Mouse (Mus musculus): ENCODE data around the gene Rac2. TPM values are rescaled to one million over a fixed set of nuclear protein-coding genes. Genes with fewer than 3 reads are reported as not detected.

The Rac2 gene
- total and polyA plus RNA-seq, 2 experiments: 2.8 to 35.9 TPM

DNA sequence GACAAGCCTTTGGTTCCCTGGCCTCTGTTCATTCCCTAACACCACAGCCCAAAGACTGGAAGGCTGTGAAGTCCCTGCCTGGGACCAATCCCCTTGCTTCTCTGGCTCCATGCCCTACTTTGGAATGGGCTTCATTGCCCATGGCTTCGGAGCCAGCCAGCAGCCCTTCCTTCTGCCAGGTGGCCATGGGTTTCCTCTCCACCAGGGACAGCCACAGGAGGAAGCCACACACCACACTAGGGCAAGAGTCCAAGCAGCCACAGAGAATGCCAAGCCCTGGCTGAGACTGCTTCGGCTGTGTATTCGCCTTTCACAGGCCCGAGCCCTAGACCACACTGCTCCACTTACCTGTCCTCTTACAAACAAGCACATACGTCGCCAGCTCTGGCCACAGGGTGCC is 33.5 kb upstream of the Rac2 start:
- WGBS: 82% methylated on average over 6 of the region's 6 CpGs
- no peak for DNase-seq (ENCODE audit: extremely low read depth, low read depth, low spot score)

DNA sequence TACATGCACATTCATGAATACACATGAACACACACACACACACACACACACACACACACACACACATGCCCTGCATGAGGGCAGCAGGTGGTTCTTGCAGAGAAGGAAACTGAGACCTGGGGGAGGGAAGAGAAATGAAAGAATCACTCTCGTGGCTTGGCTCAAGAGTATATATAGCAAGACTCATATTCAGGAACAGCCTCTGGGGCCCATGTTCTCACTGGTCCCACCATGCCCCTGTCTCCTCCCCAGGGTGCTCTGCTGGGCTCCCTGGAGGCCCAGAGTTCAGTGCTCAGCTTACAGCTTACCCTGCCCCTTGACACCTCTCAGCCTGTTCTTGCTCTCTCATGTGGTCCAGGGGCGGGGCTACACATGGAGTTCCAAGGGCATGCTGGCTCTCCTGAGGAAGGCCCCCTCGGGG is 32.8 kb upstream of the Rac2 start:
- WGBS: 45% methylated on average over 3 of the region's 3 CpGs
- Histone ChIP-seq H3K36me3 (ENCODE audit: control insufficient read depth, insufficient read depth, low read length) (no peaks in the 10 kb centered on the region), H3K9ac (ENCODE audit: low read depth, low read length) (no peak overlapping the region), H3K79me2 (ENCODE audit: control insufficient read depth, insufficient read depth, low read length) (no peaks in the 10 kb centered on the region), H3K4me3 (ENCODE audit: insufficient read depth, low read depth, low read length) (no peak overlapping the region), H3K27ac (replicated peaks; ENCODE audit: insufficient read depth, low read depth, low read length) (no peak overlapping the region), H3K4me1 (ENCODE audit: control insufficient read depth, insufficient read depth, low read length) (no peaks in the 10 kb centered on the region), H3K27me3 (ENCODE audit: control insufficient read depth, insufficient read depth, low read length) (no peaks in the 10 kb centered on the region)
- DNase-seq (ENCODE audit: extremely low read depth, low read depth, low spot score): no peak
- TF ChIP-seq CTCF (IDR thresholded peaks at IDR 0.05; ENCODE audit: low read depth, low read length): no peak
- TF ChIP-seq POLR2A (IDR thresholded peaks at IDR 0.05; ENCODE audit: extremely low read depth, insufficient read depth, low read length): no peak

More for the DNA sequence above, 33.5 kb upstream of the Rac2 start:
- TF ChIP-seq POLR2A (IDR thresholded peaks at IDR 0.05; ENCODE audit: extremely low read depth, insufficient read depth, low read length) (no peak), CTCF (IDR thresholded peaks at IDR 0.05; ENCODE audit: low read depth, low read length) (no peak)
- no peak overlapping the region for H3K27ac ChIP-seq (replicated peaks; ENCODE audit: insufficient read depth, low read depth, low read length)
- no peak overlapping the region for H3K9ac ChIP-seq (ENCODE audit: low read depth, low read length)
- H3K4me3 ChIP-seq (ENCODE audit: insufficient read depth, low read depth, low read length): no peak overlapping the region
- H3K79me2 ChIP-seq (ENCODE audit: control insufficient read depth, insufficient read depth, low read length): no peaks in the 10 kb centered on the region
- no peaks in the 10 kb centered on the region for H3K27me3 ChIP-seq (ENCODE audit: control insufficient read depth, insufficient read depth, low read length)
- no peaks in the 10 kb centered on the region for H3K4me1 ChIP-seq (ENCODE audit: control insufficient read depth, insufficient read depth, low read length)
- no peaks in the 10 kb centered on the region for H3K36me3 ChIP-seq (ENCODE audit: control insufficient read depth, insufficient read depth, low read length)

DNA sequence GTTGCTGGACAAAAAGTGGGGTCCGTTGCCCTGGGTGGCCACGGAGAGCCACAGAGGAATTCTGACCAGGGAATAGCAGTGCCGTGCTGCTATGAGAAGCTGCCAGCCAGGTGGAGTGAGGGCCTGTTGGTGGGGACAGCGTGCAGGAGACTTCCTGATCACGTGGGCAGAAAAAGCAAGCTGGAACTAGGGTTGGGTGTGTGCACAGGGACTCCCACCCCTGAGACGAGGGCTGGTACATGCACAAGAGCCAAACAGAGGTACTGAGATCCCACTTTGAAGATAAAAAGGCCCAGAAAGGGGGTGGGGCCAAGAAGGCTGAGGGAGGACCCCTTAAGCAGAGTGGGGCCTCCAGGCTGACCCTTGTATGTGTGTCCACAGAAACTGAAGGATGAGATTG is 31.7 kb upstream of the Rac2 start:
- Histone ChIP-seq H3K9ac (ENCODE audit: low read depth, low read length) (no peak overlapping the region), H3K4me1 (ENCODE audit: control insufficient read depth, insufficient read depth, low read length) (no peaks in the 10 kb centered on the region), H3K4me3 (ENCODE audit: insufficient read depth, low read depth, low read length) (no peak overlapping the region), H3K79me2 (ENCODE audit: control insufficient read depth, insufficient read depth, low read length) (no peaks in the 10 kb centered on the region), H3K36me3 (ENCODE audit: control insufficient read depth, insufficient read depth, low read length) (no peaks in the 10 kb centered on the region), H3K27ac (replicated peaks; ENCODE audit: insufficient read depth, low read depth, low read length) (no peak overlapping the region), H3K27me3 (ENCODE audit: control insufficient read depth, insufficient read depth, low read length) (no peaks in the 10 kb centered on the region)
- DNase-seq (ENCODE audit: extremely low read depth, low read depth, low spot score): no peak
- WGBS: 70% methylated on average over 6 of the region's 6 CpGs
- no peak for TF ChIP-seq CTCF (IDR thresholded peaks at IDR 0.05; ENCODE audit: low read depth, low read length)
- TF ChIP-seq POLR2A (IDR thresholded peaks at IDR 0.05; ENCODE audit: extremely low read depth, insufficient read depth, low read length): no peak

DNA sequence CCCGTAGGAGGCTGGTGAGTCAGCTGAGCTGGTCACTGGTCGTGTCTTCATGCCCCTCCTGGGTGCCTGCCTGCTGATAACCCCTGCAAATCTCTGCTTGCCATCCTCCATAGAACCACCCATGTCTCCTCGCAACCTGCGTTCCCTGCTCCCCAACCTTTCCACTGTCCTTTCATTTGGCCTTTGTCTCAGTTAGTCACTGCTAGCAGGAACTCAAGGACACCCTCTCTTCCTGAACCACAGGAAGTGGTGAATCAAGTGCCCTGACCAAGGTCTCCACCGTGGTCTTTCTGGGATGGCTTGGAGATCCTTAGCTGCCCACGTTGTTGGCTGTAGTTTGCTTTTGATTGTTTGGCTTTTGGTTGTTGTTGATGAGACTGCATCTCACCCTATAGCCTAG is 28.6 kb upstream of the Rac2 start:
- no peak for DNase-seq (ENCODE audit: extremely low read depth, low read depth, low spot score)

DNA sequence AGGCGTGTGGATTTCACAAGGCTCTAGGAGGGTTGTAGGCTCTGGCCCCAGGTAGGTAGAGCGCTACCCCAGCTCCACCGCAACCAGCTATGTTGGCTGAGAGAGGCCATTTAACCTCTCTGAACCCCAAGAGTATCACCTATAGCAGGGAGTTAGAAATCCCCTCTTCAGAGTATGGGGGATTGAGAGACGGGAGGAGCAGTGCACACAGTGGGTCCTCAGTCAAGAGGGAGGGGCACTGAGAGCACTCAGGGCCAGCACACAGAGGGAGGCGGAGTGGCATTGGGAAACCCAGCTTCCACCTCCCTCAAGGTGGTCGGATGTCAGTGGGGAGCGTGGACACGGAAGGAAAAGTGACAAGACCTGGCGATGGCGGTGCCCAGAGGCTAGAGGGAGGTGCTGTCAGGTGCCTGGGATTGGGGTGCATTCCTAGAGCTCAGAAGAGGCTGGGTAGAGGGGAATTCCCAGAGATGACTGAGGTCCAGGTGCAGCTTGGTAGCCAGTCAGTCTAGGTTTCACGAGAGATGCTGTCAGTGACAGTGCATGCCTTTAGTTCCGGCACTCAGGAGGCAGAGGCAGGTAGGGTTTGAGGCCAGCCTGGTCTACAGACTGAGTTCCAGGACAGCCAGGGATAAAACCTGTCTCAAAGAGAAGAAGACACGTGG is 27.1 kb upstream of the Rac2 start:
- Histone ChIP-seq H3K4me3 (ENCODE audit: insufficient read depth, low read depth, low read length) (no peak overlapping the region), H3K9ac (ENCODE audit: low read depth, low read length) (no peak overlapping the region), H3K4me1 (ENCODE audit: control insufficient read depth, insufficient read depth, low read length) (no peaks in the 10 kb centered on the region), H3K79me2 (ENCODE audit: control insufficient read depth, insufficient read depth, low read length) (no peaks in the 10 kb centered on the region), H3K36me3 (ENCODE audit: control insufficient read depth, insufficient read depth, low read length) (no peaks in the 10 kb centered on the region), H3K27me3 (ENCODE audit: control insufficient read depth, insufficient read depth, low read length) (no peaks in the 10 kb centered on the region), H3K27ac (replicated peaks; ENCODE audit: insufficient read depth, low read depth, low read length) (no peak overlapping the region)
- 81% methylated on average over 13 of the region's 13 CpGs for WGBS
- TF ChIP-seq CTCF (IDR thresholded peaks at IDR 0.05; ENCODE audit: low read depth, low read length) (no peak), POLR2A (IDR thresholded peaks at IDR 0.05; ENCODE audit: extremely low read depth, insufficient read depth, low read length) (no peak)
- DNase-seq (ENCODE audit: extremely low read depth, low read depth, low spot score): no peak

More for the DNA sequence above, 28.6 kb upstream of the Rac2 start:
- H3K27me3 ChIP-seq (ENCODE audit: control insufficient read depth, insufficient read depth, low read length): no peaks in the 10 kb centered on the region
- WGBS: 67% methylated on average over 6 of the region's 6 CpGs
- H3K4me1 ChIP-seq (ENCODE audit: control insufficient read depth, insufficient read depth, low read length): no peaks in the 10 kb centered on the region
- no peak overlapping the region for H3K27ac ChIP-seq (replicated peaks; ENCODE audit: insufficient read depth, low read depth, low read length)
- no peak overlapping the region for H3K9ac ChIP-seq (ENCODE audit: low read depth, low read length)
- no peak overlapping the region for H3K4me3 ChIP-seq (ENCODE audit: insufficient read depth, low read depth, low read length)
- TF ChIP-seq CTCF (IDR thresholded peaks at IDR 0.05; ENCODE audit: low read depth, low read length) (no peak), POLR2A (IDR thresholded peaks at IDR 0.05; ENCODE audit: extremely low read depth, insufficient read depth, low read length) (no peak)
- no peaks in the 10 kb centered on the region for H3K79me2 ChIP-seq (ENCODE audit: control insufficient read depth, insufficient read depth, low read length)
- no peaks in the 10 kb centered on the region for H3K36me3 ChIP-seq (ENCODE audit: control insufficient read depth, insufficient read depth, low read length)

DNA sequence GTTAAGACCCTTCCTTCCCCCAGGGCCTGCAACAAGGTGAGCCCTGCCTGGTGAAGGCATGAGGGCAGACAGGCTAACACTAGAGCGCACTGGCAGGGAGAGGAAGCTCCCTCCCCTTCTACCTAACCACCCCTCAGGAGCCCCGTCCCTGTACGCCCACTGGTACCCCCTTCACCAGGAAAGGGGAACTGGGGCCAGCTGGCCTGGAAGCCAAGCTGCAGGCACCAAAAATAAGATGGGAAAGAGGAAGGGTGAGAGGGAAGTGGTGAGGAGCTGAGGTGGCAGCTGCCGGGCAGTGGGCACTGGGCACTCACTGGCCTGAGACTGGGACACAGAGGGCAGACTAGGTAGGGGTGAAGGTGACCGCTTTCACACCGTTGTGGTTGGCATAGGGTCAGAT is 26.5 kb upstream of the Rac2 start:
- Histone ChIP-seq H3K4me3 (ENCODE audit: insufficient read depth, low read depth, low read length) (peak overlapping the region; percentile 21), H3K79me2 (ENCODE audit: control insufficient read depth, insufficient read depth, low read length) (no peaks in the 10 kb centered on the region), H3K9ac (ENCODE audit: low read depth, low read length) (peak overlapping the region; percentile 31; the same call in 1 of the 2 replicates), H3K36me3 (ENCODE audit: control insufficient read depth, insufficient read depth, low read length) (no peaks in the 10 kb centered on the region), H3K27ac (replicated peaks; ENCODE audit: insufficient read depth, low read depth, low read length) (0 out of 2 replicates have a peak overlapping the region, but pooled peaks have one; percentile 22), H3K4me1 (ENCODE audit: control insufficient read depth, insufficient read depth, low read length) (no peaks in the 10 kb centered on the region), H3K27me3 (ENCODE audit: control insufficient read depth, insufficient read depth, low read length) (no peaks in the 10 kb centered on the region)
- TF ChIP-seq CTCF (IDR thresholded peaks at IDR 0.05; ENCODE audit: low read depth, low read length): no peak
- TF ChIP-seq POLR2A (IDR thresholded peaks at IDR 0.05; ENCODE audit: extremely low read depth, insufficient read depth, low read length): no peak
- DNase-seq (ENCODE audit: extremely low read depth, low read depth, low spot score): no peak
- WGBS: 81% methylated on average over 6 of the region's 6 CpGs
